Mouse (Mus musculus) urinary bladder, postnatal 25 days (tissue): ENCODE measurements around the gene Atp6v1e1.
"Not testable (repeated sequence)": the region's sequence is repeated elsewhere in the genome, so short reads cannot be mapped to it uniquely, and the experiment has no call there.

Experiments
- DNase-seq: peaks from one replicate; pipeline ENCODE4 v3.0.0; 2022; ENCODE audit warnings: low spot score

Atp6v1e1 gene

DNA sequence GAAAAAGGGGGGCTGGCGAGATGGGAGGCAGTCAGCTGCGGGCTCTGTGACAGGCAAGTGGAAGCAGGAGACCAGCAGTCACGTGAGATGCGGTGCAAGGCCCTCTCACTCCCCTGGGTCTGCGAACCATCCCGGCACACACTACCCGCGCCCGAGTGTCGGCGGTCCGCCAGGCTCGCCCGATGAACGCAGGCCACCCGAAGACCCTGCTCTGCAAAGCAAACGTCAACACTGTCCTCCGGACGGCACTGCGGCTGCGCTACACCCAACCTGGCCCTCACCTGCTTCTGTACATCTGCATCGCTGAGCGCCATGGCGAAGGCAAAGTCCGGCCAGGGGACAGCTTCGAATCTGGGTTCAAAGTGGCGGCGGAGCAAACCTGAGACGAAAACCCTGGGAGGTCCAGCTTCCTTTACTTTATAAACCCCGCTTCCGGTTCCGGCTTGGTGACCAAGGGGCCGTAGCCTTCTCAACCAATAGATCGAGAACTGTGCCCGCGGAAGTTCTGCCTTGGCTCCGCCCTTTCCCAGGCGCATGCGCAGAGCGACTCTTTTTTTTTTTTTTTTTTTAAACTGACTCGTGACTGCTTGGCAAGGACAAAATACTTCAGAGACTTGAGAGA is at the start of gene Atp6v1e1:
Atp6v1e1 (minus strand) TSS at position 487 of the 622 bp plus-strand sequence.
- peak; percentile 80 for DNase-seq

- no peak for DNase-seq
Observed at GRCm38 (mm10) chr6:120871286-120871685, 48.7 kb upstream of the Atp6v1e1 start.

DNA sequence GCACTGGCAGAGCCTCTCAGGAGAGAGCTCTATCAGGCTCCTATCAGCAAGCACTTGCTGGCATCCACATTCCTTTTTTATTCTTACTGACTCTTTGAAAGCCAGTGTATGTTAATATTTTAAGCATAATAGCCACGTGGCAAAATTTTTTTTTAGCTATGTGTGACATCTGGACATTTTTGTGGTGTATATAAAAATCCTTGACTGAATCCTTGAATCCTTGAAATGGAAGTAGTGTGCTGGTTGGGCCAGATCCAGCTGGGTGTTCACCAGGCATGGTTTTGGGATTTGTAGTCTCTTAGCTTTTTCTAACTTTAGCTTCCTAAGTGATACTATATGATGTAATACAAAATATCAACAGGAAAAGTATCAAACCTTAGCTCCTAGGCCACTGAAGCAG is 46.2 kb upstream of the Atp6v1e1 start:
- DNase-seq, result no peak

DNA sequence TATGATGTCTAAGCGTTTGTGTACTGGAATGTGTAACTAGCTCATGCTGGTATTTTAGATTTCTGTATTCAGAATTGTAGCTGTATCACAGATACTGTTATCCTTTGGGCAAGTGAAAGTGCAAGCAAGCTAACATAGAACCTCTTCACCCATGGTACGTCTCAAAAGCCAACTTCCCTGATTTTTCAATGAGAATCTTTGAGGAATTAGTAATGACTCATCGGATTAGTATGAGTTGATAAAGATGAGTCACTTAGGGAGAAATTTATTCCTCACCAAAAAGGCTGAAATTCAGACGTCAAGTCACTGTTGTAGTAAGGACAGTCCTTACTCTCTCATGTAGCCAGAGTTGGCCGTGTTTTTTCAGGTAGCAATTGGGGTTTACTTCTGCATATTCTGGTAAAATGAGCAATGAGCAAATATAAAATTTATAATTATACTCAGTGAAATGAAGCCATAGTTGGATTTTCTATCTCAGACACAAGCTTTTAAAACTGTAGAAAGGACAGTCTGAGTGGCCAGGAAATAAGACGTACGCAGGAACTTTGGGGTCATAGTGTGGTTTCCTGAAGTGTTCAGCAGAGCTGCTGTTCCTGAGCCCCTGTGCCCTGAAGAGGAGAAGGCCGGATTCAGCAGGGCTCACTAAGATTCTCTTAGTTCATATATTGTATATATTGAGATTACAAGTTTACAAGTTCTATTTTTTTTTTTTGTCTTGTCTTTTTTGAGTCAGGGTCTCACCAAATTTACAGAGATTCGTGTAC is 43.6 kb upstream of the Atp6v1e1 start:
- DNase-seq, result no peak

DNA sequence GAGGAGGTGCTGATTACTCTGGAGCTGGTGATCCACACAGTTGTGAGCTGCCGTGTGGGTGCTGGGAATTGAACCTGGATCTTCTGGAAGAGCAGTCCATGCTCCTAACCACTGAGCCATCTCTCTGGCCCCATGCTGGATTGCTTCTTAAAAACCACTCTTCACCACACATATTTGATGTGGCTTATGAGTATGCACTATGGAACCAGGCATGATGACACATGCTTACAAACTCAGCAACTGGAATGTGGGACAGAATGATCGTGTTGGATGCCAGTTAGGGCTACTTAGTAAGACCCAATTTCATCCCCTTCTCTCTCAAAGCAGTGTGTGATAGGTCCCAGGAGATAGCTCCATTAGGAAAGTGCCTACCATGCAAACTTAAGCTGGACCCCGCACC is 37.5 kb upstream of the Atp6v1e1 start:
- no peak for DNase-seq

GRCm38 (mm10) chr6:120858217-120858711 is 35.7 kb upstream of the Atp6v1e1 start:
- no peak for DNase-seq

GRCm38 (mm10) chr6:120854413-120854812 is 31.8 kb upstream of the Atp6v1e1 start:
- no peak for DNase-seq

DNA sequence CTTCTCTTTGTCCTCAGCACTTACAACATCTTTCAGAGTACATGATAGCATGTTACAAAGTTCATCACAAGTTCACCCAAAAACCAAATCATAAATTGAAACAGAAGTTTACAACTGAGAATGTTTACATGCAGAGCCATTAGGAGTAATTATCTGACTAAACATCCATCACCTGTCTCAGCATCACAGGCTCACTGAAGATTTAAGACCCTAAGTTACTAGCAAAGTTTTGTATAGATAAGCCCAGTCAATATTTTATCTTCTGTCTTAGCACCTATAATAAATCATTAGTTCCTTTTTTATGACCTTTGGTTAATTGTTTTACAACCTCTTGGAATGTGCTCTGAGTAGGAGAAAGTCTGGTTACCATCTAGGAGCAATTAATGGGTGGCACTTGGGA is 28.1 kb upstream of the Atp6v1e1 start:
- DNase-seq, result not testable (repeated sequence)

GRCm38 (mm10) chr6:120841754-120842153 is 19.2 kb upstream of the Atp6v1e1 start:
- DNase-seq, result no peak

DNA sequence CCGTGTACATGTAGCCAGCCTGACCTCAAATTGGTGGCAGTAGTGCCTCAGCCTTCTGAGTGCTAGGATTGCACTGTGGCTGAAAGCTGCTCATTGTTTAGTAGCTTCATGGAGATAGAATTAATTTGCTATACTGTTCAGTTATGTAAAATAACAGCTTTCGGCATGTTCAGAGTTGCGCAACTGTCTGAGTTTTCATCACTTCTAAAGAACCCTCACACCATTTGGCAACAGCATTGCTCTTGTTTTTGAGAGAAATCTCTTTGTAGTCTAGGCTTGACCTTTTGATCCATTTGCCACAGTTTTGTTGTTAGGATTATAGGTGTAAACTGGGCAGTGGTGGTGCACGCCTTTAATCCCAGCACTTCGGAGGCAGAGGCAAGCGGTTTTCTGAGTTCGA is 17.7 kb upstream of the Atp6v1e1 start:
- DNase-seq, result no peak

GRCm38 (mm10) chr6:120837152-120837530 is 14.5 kb upstream of the Atp6v1e1 start:
- DNase-seq, result no peak

DNA sequence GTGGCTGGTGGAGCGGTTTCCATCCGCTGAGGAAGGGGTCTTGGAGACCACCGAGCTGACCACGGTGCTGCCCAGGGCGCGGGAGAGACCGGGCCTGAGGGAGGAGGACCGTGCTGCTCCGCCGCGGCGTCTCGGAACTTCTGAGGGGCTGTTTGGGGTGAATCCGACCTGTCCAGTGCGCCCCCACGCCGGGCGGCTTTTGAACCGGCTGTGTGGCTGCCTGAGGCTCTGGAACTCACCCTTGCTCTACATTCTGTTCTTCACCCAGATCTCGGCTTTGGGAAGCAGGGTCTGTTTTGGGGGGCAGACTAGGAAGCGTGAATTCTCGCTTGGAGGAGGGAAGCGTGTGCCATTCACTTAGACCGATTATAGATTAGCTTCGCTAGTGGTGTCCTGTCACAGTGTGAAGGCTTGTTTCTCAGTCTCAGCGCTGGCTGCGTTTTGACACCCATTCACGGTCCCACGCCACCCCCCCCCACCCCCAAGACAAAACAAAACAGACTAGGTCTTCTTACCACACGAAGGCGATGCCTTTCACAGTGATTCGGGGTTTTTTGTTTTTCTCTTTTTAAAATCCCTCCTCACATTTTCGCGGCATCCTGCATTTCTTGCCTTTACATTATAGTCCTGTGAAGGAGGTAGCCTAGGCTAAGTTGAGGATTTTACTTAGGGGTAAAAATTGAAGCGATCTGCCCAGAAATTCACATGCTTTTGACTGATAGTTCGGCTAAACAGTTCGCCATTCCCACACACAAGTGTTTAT is 14.0 kb upstream of the Atp6v1e1 start:
- DNase-seq, result no peak

- peak; percentile 99 for DNase-seq
Observed at GRCm38 (mm10) chr6:120835474-120836374, 13.1 kb upstream of the Atp6v1e1 start, which contains the start of gene Bcl2l13. Bcl2l13 (plus strand) TSS chr6:120836212.

- no peak for DNase-seq
Observed at GRCm38 (mm10) chr6:120834766-120835321, 12.3 kb upstream of the Atp6v1e1 start.

- DNase-seq, result no peak
Observed at GRCm38 (mm10) chr6:120832097-120832496, 9.5 kb upstream of the Atp6v1e1 start.

DNA sequence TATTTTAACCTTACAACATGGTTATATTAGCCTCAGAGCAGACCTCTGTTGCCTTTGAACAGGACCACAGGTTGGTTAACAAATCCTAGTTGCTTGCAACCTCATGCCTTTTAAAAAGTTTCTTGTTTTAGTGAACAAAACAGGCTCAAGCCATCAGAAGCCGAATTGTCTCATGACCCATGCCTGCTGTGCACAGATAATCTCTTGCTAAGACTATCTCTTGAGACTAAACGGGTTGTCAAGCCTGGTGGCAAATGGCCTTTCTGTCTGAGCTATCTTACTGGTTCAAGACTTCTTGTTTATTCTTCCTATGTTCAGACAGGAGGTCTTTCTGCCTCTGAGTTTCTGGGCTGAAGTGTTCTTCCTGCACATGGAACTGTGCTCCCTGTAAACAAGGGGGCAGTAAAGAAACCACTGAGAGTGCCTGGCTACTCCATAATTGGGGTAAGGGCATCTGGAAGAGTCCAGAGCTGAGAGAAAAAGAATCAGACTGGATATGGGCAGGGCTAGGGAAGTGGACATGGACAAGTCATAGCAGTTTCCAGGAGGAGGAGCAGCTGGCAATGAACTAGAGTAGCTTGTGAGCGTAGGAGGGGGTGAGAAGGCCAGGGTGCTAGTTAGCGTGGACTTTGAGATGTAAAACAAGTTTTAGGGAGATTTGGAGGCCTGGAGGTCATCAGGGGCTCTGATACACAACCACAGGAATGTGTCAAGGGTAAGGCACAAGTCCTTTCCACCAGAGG is 8.4 kb upstream of the Atp6v1e1 start:
- no peak for DNase-seq

DNA sequence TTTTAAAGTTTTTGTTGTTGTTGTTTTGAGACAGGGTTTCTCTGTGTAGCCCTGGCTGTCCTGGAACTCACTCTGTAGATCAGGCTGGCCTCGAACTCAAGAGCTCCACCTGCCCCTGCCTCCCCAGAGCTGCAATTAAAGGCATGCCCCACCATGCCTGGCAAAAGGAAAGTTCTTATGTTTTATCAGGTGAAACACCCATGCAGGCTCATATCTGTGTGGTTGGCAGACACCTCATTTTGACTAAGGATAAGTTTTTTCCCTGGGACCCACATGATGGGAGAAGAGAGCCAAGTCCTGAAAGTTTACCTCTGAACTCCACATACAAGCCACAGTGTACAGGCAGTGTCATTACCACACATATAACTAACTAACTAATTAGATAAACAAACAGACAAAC is 7.5 kb upstream of the Atp6v1e1 start:
- DNase-seq, result no peak

- DNase-seq, result no peak
Observed at GRCm38 (mm10) chr6:120822937-120823614, 483 bp upstream of the Atp6v1e1 start.

DNA sequence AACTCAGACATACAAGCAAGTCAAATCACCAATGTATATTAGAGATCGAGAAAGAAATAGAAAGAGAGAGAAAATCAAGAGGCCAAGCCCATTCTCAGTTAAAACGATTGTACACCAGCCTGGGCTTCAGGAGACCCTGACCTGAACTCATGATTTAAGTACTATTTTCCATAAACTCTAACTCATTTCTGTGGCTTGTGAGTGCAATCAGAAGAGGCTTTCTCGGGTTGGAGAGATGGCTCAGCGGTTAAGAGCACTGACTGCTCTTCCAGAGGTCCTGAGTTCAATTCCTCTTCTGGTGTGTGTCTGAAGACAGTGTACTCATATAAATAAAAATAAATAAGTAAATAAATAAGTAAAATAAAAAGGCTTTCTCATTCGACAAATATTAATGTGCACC is 878 bp downstream of the Atp6v1e1 start:
- DNase-seq, result no peak

DNA sequence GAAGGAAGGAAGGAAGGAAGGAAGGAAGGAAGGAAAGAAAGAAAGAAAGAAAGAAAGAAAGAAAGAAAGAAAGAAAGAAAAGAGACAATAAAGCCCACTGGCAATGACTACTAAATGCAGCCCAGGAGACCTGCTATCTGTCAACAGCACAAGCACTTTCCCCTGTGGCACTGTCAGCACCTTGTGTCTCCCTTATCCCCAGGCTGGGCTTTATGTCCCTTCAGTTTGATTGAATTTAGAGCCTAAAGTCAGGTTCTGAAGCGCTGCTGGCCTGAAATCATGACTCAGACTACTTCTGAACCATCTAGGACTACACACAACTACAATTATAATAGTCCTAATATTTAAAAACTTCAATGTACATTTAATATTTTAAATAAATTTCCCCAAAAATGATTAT is 1.7 kb downstream of the Atp6v1e1 start:
- DNase-seq, result no peak
